Mouse (Mus musculus): ENCODE data around the gene Selenow.

DNA sequence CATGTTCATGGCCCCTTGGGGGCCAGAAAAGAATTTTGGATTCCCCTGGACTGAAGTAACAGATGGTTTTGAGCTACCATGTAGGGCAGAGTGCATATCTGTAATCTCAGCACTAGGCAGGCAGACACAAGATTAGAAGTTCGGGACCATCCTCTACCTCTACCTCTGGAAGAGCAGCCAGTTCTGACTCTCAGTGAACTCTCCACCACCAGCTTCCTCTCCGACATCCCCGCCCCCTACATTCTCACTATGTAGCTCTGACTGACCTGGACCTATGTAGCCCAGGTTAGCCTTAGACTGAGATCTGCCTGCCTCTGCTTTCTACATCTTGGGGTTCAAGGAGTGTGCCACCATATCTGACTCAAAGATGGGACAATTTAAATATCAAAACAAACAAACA, 44.3 kb upstream of the Selenow start:
- TF ChIP-seq CTCF (IDR thresholded peaks at IDR 0.05), result no peak
- TF ChIP-seq EP300 (IDR thresholded peaks at IDR 0.05), result no peak

All from lung, postnatal 0 days (tissue).